Mouse (Mus musculus) neural tube, embryonic 14.5 days (tissue): ENCODE measurements at regions not wholly inside any gene's neighbourhood (a gene's known extent, or its start where the extent isn't known, plus 50 kb on each side); places are given as distances from the start of the nearest gene placed in this dataset.
"Not testable (repeated sequence)": the region's sequence is repeated elsewhere in the genome, so short reads cannot be mapped to it uniquely, and the experiment has no call there.

ENCODE experiments used
- ATAC-seq: fragments of 200-750 bp; cut with Nextera tagmentation; 2 replicates; pipeline ENCODE4 v1.8.0; 2017; ENCODE audit warnings: low read depth, mild to moderate bottlenecking, moderate TSS enrichment, moderate library complexity
- H3K27ac ChIP-seq: fragments of 300-500 bp; sonication (generic); 2 replicates; pipeline ENCODE4 v1.5.1; 2014; ENCODE audit warnings: low read depth, mild to moderate bottlenecking, control low read depth, low read length, moderate library complexity, mixed read lengths
- H3K27me3 ChIP-seq: fragments of 300-500 bp; sonication (generic); 2 replicates; pipeline ENCODE4 v1.6.1; 2014; ENCODE audit warnings: low read length; ENCODE audit not compliant: control insufficient read depth, insufficient read depth
- H3K36me3 ChIP-seq: fragments of 300-500 bp; sonication (generic); 2 replicates; pipeline ENCODE4 v1.6.1; 2014; ENCODE audit warnings: low read length, mixed read lengths; ENCODE audit not compliant: control insufficient read depth, insufficient read depth
- H3K4me1 ChIP-seq: fragments of 300-500 bp; sonication (generic); 2 replicates; pipeline ENCODE4 v1.6.1; 2014; ENCODE audit warnings: low read length; ENCODE audit not compliant: control insufficient read depth, insufficient read depth
- H3K4me2 ChIP-seq: fragments of 300-500 bp; sonication (generic); 2 replicates; pipeline ENCODE4 v1.6.1; 2014; ENCODE audit warnings: mild to moderate bottlenecking, low read depth, low read length, control low read depth
- H3K4me3 ChIP-seq: fragments of 300-500 bp; sonication (generic); 2 replicates; pipeline ENCODE4 v1.5.1; 2014; ENCODE audit warnings: low read depth, low read length, control low read depth, mixed read lengths
- H3K9ac ChIP-seq: fragments of 300-500 bp; sonication (generic); replicated peaks from 2 replicates; pipeline ENCODE4 v1.6.1; 2014; ENCODE audit warnings: low read depth, mild to moderate bottlenecking, control low read depth, low read length, mixed read lengths
- H3K9me3 ChIP-seq: fragments of 300-500 bp; sonication (generic); 2 replicates; pipeline ENCODE4 v1.6.1; 2016; ENCODE audit warnings: low read length; ENCODE audit not compliant: control insufficient read depth
- WGBS: fragments of 180-500 bp; shearing (Covaris S2); extraction: QIAGEN DNeasy Blood & Tissue Kit; methylation state at CpG from one replicate; pipeline ENCODE4 v1.1.7; 2014; 5-methylcytosine and 5-hydroxymethylcytosine counted together

DNA sequence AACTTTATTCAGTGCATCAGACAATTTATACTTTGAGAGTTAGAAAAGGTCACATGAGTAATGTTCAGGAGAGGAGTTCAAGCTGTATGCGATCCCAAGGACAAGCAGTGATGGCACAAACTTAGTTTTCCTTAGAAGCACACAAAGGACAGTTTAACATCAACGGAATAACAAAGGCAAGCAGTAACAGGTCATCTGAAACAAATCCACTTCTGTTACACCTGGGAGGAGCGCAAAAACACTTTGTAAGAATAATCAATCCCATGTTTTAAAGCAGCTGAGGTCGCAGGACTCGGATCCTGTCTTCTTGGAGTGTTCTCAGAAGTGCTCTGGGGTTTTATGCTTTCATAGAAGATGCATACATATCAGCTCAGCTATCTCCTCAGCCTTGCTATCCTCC lies 183.7 kb upstream of the Tmc3 start:
- H3K27ac ChIP-seq, result no peak overlapping the region
- H3K9me3 ChIP-seq, result no peaks in the 10 kb centered on the region
- no peak overlapping the region for H3K4me3 ChIP-seq
- no peaks in the 10 kb centered on the region for H3K4me1 ChIP-seq
- no peaks in the 10 kb centered on the region for H3K27me3 ChIP-seq
- ATAC-seq, result no peak
- no peaks in the 10 kb centered on the region for H3K36me3 ChIP-seq
- 81% methylated on average over 5 of the region's 5 CpGs for WGBS
- no peak overlapping the region for H3K4me2 ChIP-seq
- H3K9ac ChIP-seq, result no peak overlapping the region

DNA sequence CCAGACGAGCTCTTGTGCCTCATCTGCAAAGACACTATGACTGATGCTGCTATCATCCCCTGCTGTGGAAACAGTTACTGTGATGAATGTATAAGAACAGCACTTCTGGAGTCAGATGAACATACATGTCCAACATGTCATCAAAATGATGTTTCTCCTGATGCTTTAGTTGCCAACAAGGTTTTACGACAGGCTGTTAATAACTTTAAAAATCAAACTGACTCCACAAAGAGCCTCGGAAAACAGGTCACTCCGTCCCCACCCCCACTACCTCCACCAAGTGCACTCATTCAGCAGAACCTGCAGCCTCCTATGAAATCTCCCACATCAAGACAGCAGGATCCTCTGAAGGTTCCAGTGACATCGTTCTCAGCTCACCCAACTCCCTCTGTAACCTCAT lies 172.0 kb upstream of the Tmc3 start:
- not testable (repeated sequence) for H3K27me3 ChIP-seq, H3K4me2 ChIP-seq, H3K4me1 ChIP-seq, ATAC-seq, H3K27ac ChIP-seq, H3K36me3 ChIP-seq, H3K9ac ChIP-seq, H3K4me3 ChIP-seq, H3K9me3 ChIP-seq
- WGBS, result 89% methylated on average over 5 of the region's 5 CpGs

- no peak overlapping the region for H3K9ac ChIP-seq
- 78% methylated on average over 3 of the region's 3 CpGs for WGBS
- no peaks in the 10 kb centered on the region for H3K36me3 ChIP-seq
- H3K27ac ChIP-seq, result no peak overlapping the region
- no peaks in the 10 kb centered on the region for H3K9me3 ChIP-seq
- no peaks in the 10 kb centered on the region for H3K4me1 ChIP-seq
- no peaks in the 10 kb centered on the region for H3K27me3 ChIP-seq
- ATAC-seq, result no peak
- H3K4me2 ChIP-seq, result no peak overlapping the region
- no peak overlapping the region for H3K4me3 ChIP-seq
Observed at GRCm38 (mm10) chr7:83429929-83430556, 154.7 kb upstream of the Tmc3 start.

GRCm38 (mm10) chr7:83431094-83431493 lies 153.6 kb upstream of the Tmc3 start:
- Histone ChIP-seq H3K27me3 (no peaks in the 10 kb centered on the region), H3K4me2 (no peak overlapping the region), H3K9ac (no peak overlapping the region), H3K4me3 (no peak overlapping the region), H3K27ac (no peak overlapping the region), H3K9me3 (no peaks in the 10 kb centered on the region), H3K36me3 (no peaks in the 10 kb centered on the region), H3K4me1 (no peaks in the 10 kb centered on the region)
- WGBS, result 56% methylated on average over 2 of the region's 2 CpGs
- ATAC-seq, result no peak

DNA sequence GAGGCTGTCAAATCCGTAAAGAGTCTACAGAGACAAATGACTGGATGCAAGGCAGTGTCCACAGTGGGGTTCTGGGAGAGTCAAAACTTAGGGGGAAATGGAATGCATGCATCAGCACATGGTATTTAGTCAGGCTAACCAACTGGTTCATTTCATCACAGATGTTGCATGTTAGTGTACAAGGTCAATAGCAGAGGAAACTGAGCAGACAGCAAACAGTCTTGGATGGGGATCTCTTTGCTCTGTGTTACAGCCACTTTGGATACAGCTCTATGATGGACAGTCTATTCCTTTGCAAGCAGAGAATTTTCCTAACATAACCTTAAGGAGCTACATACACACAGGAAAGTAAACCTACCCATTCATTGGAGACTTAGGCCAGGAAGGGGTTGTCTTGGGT lies 151.9 kb upstream of the Tmc3 start:
- no peak for ATAC-seq
- Histone ChIP-seq H3K36me3 (no peaks in the 10 kb centered on the region), H3K27ac (no peak overlapping the region), H3K9ac (no peak overlapping the region), H3K4me2 (no peak overlapping the region), H3K4me1 (no peaks in the 10 kb centered on the region), H3K4me3 (no peak overlapping the region), H3K9me3 (no peaks in the 10 kb centered on the region), H3K27me3 (no peaks in the 10 kb centered on the region)
- 88% methylated on average over 1 of the region's 1 CpGs for WGBS

- H3K27me3 ChIP-seq, result no peaks in the 10 kb centered on the region
- WGBS, result 10% methylated on average over 5 of the region's 5 CpGs
- peak; percentile 49; the same call in 1 of the 2 replicates for ATAC-seq
- H3K9me3 ChIP-seq, result no peaks in the 10 kb centered on the region
- H3K4me3 ChIP-seq, result no peak overlapping the region
- no peak overlapping the region for H3K9ac ChIP-seq
- H3K36me3 ChIP-seq, result no peaks in the 10 kb centered on the region
- H3K4me1 ChIP-seq, result no peaks in the 10 kb centered on the region
- no peak overlapping the region for H3K27ac ChIP-seq
- no peak overlapping the region for H3K4me2 ChIP-seq
Observed at GRCm38 (mm10) chr7:83433959-83434715, 150.6 kb upstream of the Tmc3 start.

DNA sequence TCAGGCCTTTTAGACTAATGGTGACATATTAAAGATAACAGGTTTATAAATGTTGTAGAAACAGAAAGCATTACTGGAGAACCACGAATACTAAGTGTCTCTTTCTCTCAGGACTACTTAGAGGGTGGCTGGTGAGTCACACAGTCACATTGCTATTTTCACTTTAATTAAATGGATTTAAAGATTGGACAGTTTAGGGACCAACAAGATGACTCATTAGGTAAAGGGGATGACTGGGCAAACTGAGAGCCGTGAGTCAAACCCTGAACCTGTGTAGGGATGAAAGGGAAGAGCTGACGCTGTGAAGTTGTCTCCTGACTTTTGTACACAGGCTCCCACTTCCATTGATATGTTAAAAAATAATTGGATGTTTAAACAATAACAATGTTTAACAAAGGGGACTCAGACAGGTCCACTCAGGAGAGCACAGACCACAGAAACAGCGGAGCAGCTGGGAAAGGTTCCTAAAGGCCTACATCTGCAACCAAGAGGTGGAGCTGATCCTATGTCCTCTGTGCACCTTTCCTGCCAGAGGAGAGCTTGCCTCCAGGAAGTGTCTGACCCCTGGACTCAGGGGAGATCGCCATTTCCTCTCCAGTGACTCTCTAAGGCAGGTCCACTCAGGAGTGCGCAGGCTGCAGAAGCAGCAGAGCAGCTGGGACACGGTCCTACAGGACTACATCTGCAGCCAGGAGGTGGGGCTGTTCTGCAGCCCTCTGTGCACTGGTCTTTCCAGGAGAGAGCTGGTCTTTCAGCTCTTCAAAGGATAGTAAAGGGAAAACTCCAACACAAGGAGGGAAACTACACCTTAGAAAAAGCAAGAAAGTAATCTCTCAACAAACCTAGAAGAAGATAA lies 146.0 kb upstream of the Tmc3 start:
- Histone ChIP-seq H3K4me1 (no peaks in the 10 kb centered on the region), H3K36me3 (no peaks in the 10 kb centered on the region), H3K9ac (no peak overlapping the region), H3K27me3 (no peaks in the 10 kb centered on the region), H3K27ac (no peak overlapping the region), H3K4me3 (no peak overlapping the region), H3K9me3 (no peaks in the 10 kb centered on the region), H3K4me2 (no peak overlapping the region)
- 64% methylated on average over 7 of the region's 7 CpGs for WGBS
- ATAC-seq, result no peak

DNA sequence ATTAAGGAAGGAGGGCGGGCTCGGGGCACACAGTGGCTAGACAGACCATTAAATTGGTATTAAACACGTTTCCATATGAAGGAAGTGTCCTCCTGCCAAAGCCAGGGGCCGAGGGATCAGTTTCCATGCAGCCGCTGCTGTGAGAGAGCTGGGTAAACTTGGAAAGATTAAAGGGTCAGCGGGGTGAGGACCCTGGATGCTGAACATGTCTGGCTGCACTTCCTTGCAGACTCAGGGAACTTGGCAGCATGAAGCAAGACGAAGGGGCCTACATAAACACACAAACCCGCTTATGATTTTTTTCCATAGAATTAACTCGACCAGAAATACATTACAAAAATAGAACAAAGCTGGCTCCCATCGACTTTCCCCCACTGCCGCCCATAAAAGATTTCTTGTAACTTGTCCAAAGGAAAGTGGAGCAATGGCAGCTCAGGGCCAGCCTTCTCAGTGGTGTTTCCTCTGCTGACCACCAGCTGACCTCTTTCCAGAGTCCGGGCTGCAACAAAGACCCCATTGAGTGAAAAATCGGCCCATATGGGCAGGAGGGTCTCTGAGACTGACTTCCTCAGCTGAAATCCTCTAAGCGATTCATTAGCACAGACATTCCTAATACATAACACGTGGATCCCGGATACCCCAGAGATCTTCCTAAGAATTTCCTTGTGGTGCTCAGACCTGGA lies 141.0 kb upstream of the Tmc3 start:
- no peak overlapping the region for H3K9ac ChIP-seq
- H3K4me2 ChIP-seq, result no peak overlapping the region
- H3K9me3 ChIP-seq, result no peaks in the 10 kb centered on the region
- no peaks in the 10 kb centered on the region for H3K36me3 ChIP-seq
- H3K27me3 ChIP-seq, result no peaks in the 10 kb centered on the region
- peak; percentile 41; the same call in 1 of the 2 replicates for ATAC-seq
- H3K4me3 ChIP-seq, result no peak overlapping the region
- WGBS, result 26% methylated on average over 16 of the region's 16 CpGs
- H3K4me1 ChIP-seq, result no peaks in the 10 kb centered on the region
- no peak overlapping the region for H3K27ac ChIP-seq
